Mouse (Mus musculus): Measurements from ENCODE around the gene Nhsl2. TPM values are rescaled to one million over a fixed set of nuclear protein-coding genes. Genes with fewer than 3 reads are reported as not detected.

The Nhsl2 gene
- polyA plus RNA-seq, 1 experiment from 2014 or later = 1.3 TPM

GRCm38 (mm10) chrX:102067118-102067517 is 217.9 kb downstream of the Nhsl2 start:
- no peak overlapping the region for H3K4me3 ChIP-seq (ENCODE audit: low read depth, low read length)
- H3K4me1 ChIP-seq (replicated peaks; ENCODE audit: control insufficient read depth, insufficient read depth, low read length) = no peaks in the 10 kb centered on the region
- whole genome bisulfite sequencing = 73% methylated on average over 6 of the region's 6 CpGs
- no peaks in the 10 kb centered on the region for H3K9me3 ChIP-seq (ENCODE audit: control insufficient read depth)
- H3K9ac ChIP-seq (ENCODE audit: low read depth, low read length) = no peak overlapping the region
- no peak overlapping the region for H3K27ac ChIP-seq (ENCODE audit: low read depth, low read length)
- H3K4me2 ChIP-seq (replicated peaks; ENCODE audit: low read depth) = no peak overlapping the region
- H3K36me3 ChIP-seq (ENCODE audit: control insufficient read depth, insufficient read depth) = no peaks in the 10 kb centered on the region
- peak; percentile 31 for TF ChIP-seq CTCF (IDR thresholded peaks at IDR 0.05; ENCODE audit: low read depth)
- ATAC-seq = no peak
- 0 out of 2 replicates have a peak, but pooled peaks cover 3% of the 10 kb centered on the region for H3K27me3 ChIP-seq (replicated peaks; ENCODE audit: control insufficient read depth, insufficient read depth, low read length)

DNA sequence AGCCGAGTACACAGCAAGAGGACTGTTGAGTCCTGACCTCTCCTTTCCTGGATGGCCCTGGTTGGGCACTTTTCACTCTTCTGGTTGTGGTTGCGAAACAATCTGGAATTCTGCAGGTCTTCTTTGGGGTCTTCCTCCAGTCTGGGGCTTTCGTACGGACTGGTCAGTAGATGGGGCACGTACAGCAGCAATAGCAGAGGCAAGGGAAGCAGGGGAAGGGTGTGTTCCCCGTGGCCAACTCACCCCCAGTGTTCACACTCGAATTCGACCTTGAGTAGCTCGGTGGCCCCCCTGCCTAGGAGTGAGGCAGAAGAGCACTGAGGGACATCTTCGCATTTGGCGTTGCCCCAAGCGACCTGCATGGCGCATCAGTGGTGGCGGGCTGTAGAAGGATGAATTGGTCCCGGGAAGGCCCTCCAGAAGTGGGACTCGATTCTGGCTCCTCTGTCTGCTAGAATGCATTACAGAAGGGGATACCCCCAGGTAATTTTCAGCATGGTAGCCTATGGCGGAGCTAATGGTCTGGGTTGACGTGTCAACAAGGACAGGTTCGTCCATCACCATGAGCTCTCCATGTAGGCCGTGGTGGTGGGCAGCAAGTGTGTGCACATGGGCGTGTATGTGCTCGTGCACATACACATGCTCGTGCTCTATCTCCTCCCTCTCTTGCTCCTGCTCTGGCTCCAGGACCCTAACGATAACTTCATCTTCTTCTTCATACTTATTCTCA is 219.8 kb downstream of the Nhsl2 start:
- WGBS = 91% methylated on average over 24 of the region's 24 CpGs
- Histone ChIP-seq H3K4me3 (ENCODE audit: low read depth, low read length) (no peak overlapping the region), H3K4me1 (replicated peaks; ENCODE audit: control insufficient read depth, insufficient read depth, low read length) (no peaks in the 10 kb centered on the region), H3K4me2 (replicated peaks; ENCODE audit: low read depth) (no peak overlapping the region), H3K27me3 (replicated peaks; ENCODE audit: control insufficient read depth, insufficient read depth, low read length) (0 out of 2 replicates have a peak, but pooled peaks cover 3% of the 10 kb centered on the region), H3K9ac (ENCODE audit: low read depth, low read length) (no peak overlapping the region), H3K27ac (ENCODE audit: low read depth, low read length) (no peak overlapping the region), H3K9me3 (ENCODE audit: control insufficient read depth) (no peaks in the 10 kb centered on the region), H3K36me3 (ENCODE audit: control insufficient read depth, insufficient read depth) (no peaks in the 10 kb centered on the region)
- no peak for ATAC-seq
- TF ChIP-seq CTCF (IDR thresholded peaks at IDR 0.05; ENCODE audit: low read depth) = no peak

DNA sequence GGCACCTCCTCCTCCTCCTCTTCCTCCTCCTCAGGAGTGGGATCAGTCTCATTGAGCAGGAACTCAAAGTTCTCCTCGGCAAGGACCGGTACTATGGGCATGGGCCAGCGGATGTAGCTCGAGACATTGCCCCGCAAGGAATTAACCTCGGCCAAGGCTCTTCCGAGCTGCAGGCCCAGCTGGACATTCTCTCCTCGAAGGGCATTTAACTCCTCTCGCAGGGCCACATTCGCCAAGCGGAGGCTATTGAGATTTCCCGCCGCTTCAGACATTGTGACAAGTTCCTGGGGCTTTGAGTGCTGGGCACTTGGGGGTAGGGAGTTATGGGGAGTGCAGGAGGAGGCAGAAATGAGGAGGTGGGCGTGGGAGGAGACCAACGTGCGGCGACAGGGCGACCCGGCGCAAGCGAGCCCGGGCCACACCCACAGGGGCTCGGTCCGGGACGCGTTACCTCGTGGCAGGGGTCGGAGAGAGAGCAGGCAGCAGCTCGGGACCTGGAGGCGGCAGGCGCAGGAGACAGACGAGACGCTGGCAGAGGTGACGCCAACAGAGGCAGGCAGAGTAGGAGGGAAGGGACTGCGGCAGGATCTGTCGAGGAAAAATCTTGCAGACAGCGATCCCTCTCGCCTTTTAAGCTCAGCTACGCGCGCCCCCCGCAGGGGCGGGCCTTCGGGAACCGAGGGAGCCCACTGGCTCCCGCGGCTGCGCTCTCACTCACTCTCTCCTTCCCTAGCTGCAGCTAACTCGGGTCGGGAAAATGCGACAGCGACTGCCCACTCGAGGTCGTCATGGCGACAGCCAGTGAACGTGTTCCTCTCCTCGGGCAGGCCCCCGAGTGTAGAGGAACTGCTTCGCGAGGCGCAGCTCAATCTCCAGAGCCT is 221.6 kb downstream of the Nhsl2 start, which contains the start of gene Rtl5:
Gene Rtl5 (minus strand): TSS at position 714 of the 881 bp plus-strand sequence.
- ATAC-seq = peak; percentile 68

DNA sequence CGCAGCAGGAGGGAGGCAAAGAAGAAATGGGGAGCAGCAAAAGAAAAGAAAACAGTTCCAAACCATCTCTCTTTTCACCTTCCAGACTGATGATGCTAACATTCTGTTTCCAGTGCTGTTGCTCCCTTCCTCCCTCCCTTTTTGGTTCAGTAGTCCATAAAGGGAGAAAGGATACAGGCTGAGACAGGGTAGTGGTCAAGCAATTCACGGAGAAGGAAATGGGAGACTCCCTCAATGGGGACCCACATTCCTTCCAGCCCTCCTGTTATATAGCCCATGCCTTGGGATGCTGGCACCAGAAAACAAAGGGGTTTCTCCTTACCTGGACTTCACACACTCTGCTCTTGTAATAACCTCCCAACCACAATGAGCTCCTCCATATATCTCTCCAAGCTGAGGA is 222.3 kb downstream of the Nhsl2 start:
- Histone ChIP-seq H3K9ac (ENCODE audit: low read depth, low read length) (no peak overlapping the region), H3K4me1 (replicated peaks; ENCODE audit: control insufficient read depth, insufficient read depth, low read length) (no peaks in the 10 kb centered on the region), H3K36me3 (ENCODE audit: control insufficient read depth, insufficient read depth) (no peaks in the 10 kb centered on the region), H3K4me2 (replicated peaks; ENCODE audit: low read depth) (peak overlapping the region; percentile 76), H3K27ac (ENCODE audit: low read depth, low read length) (no peak overlapping the region), H3K27me3 (replicated peaks; ENCODE audit: control insufficient read depth, insufficient read depth, low read length) (0 out of 2 replicates have a peak, but pooled peaks cover 3% of the 10 kb centered on the region), H3K9me3 (ENCODE audit: control insufficient read depth) (no peaks in the 10 kb centered on the region), H3K4me3 (ENCODE audit: low read depth, low read length) (peak overlapping the region; percentile 43)
- TF ChIP-seq CTCF (IDR thresholded peaks at IDR 0.05; ENCODE audit: low read depth) = no peak
- 25% methylated on average over 2 of the region's 2 CpGs for WGBS
- ATAC-seq = no peak

More for the DNA sequence above, 221.6 kb downstream of the Nhsl2 start, which contains the start of gene Rtl5:
- Histone ChIP-seq H3K27me3 (replicated peaks; ENCODE audit: control insufficient read depth, insufficient read depth, low read length) (0 out of 2 replicates have a peak, but pooled peaks cover 3% of the 10 kb centered on the region), H3K4me3 (ENCODE audit: low read depth, low read length) (peak within 1 kb of the TSS; percentile 43), H3K36me3 (ENCODE audit: control insufficient read depth, insufficient read depth) (no peaks in the 10 kb centered on the region), H3K27ac (ENCODE audit: low read depth, low read length) (no peak within 1 kb of the TSS), H3K4me1 (replicated peaks; ENCODE audit: control insufficient read depth, insufficient read depth, low read length) (no peaks in the 10 kb centered on the region), H3K9me3 (ENCODE audit: control insufficient read depth) (no peaks in the 10 kb centered on the region), H3K4me2 (replicated peaks; ENCODE audit: low read depth) (peak within 1 kb of the TSS; percentile 76), H3K9ac (ENCODE audit: low read depth, low read length) (peak within 1 kb of the TSS; percentile 37; the same call in 1 of the 2 replicates)
- 24% methylated on average over 59 of the region's 61 CpGs for WGBS
- TF ChIP-seq CTCF (IDR thresholded peaks at IDR 0.05; ENCODE audit: low read depth) = peak; percentile 8; the same call in 1 of the 2 replicates

DNA sequence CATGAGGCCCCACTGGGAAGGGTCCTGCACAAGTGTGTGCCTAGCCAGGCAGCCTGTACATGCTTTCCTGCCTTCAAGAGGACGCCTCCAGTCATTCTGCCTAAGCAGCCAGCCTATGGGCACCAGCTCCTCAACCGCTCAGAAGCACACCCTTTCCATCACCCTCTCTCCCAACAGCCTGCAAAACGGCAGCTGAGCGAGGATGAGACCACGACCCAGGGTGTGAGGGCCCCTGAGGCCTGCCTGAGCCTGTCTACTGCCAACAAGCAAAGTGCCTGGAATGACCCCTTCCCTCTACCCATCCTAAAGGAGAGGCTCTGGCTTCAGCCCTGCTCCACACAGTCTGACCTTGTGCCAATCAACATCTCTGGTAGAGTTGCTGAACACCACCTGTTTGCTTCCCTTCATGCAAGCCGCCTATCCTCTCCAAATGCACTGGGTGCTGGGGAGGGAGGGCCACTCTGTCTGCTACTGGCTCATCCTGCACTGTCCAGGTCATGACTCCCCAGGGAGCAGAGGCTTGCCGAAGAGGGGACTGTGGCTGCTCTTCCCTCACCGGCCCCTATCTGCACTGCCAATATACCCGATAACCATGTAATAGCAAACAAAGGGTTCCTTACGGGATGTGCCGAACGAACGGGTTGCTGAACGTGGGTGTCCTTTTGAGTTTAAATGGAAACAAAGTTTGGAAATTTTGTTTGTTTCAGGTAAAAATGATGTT is 224.6 kb downstream of the Nhsl2 start:
- WGBS = 85% methylated on average over 14 of the region's 14 CpGs
- no peak for TF ChIP-seq CTCF (IDR thresholded peaks at IDR 0.05; ENCODE audit: low read depth)

More for the DNA sequence above, 224.6 kb downstream of the Nhsl2 start:
- Histone ChIP-seq H3K9me3 (ENCODE audit: control insufficient read depth) (no peaks in the 10 kb centered on the region), H3K4me3 (ENCODE audit: low read depth, low read length) (no peak overlapping the region), H3K27ac (ENCODE audit: low read depth, low read length) (no peak overlapping the region), H3K4me2 (replicated peaks; ENCODE audit: low read depth) (no peak overlapping the region), H3K27me3 (replicated peaks; ENCODE audit: control insufficient read depth, insufficient read depth, low read length) (0 out of 2 replicates have a peak, but pooled peaks cover 3% of the 10 kb centered on the region), H3K4me1 (replicated peaks; ENCODE audit: control insufficient read depth, insufficient read depth, low read length) (no peaks in the 10 kb centered on the region), H3K36me3 (ENCODE audit: control insufficient read depth, insufficient read depth) (no peaks in the 10 kb centered on the region), H3K9ac (ENCODE audit: low read depth, low read length) (no peak overlapping the region)
- no peak for ATAC-seq
